Comparison of ENCODE assay signal across 36 mouse cellular contexts in the genomic region with DNA sequence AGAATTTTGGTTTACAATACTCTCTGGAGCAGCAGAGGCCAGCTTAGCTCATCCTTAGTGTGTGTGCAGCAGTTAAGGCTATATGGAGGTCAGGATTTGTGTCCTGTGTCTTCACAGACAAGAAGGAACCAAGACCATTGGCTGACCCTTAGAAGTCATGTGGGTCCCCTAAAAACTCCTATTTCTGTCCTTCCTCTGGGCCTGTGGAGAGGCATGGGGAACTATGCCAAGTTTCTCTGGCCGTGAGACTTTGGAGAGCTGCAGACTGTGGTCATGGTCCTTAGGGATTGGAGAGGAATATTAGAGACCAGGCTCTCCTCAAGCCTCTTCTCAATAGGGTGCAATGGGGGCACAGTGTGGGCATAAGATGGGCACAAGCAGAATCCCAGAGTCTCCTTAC. TPM values are rescaled to one million over a fixed set of nuclear protein-coding genes. Genes with fewer than 3 reads are reported as not detected.
"Had no signal": no experiment of that assay in that cellular context is flagged by ENCODE, and none has a peak within 500 bp of the region (broad histone marks: within the 10 kb centered on the region; RNA-seq: fewer than 3 reads in every experiment).

No protein-coding gene starts in this region.

RNA-seq across cellular contexts. Expression of a gene that starts 14.8 kb away (rescaled TPM):
- total RNA-seq: forebrain, postnatal 0 days; gastrocnemius, adult 18-20 months; gastrocnemius, postnatal 10 days; gastrocnemius, postnatal 36 days; heart, adult 2 months; heart, postnatal 36 days; layer of hippocampus, adult 18-20 months; layer of hippocampus, adult 8-10 months; layer of hippocampus, postnatal 14 days; layer of hippocampus, postnatal 36 days; left cerebral cortex, adult 18-20 months; left cerebral cortex, adult 8-10 months; left cerebral cortex, postnatal 10 days; left cerebral cortex, postnatal 25 days; left cerebral cortex, postnatal 4 days had no signal
- polyA plus RNA-seq: forebrain, postnatal 0 days; gonadal fat pad, adult 2 months; heart, adult 2 months; heart, embryonic 11.5 days; heart, embryonic 13.5 days; heart, embryonic 15.5 days; heart, postnatal 0 days; hindbrain, embryonic 10.5 days; hindbrain, embryonic 12.5 days; hindbrain, embryonic 14.5 days; hindbrain, embryonic 16.5 days; inflammation-experienced regulatory T-cells, adult 6 months; intestine, embryonic 15.5 days; intestine, postnatal 0 days; kidney, embryonic 14.5 days; kidney, embryonic 16.5 days; large intestine, adult 2 months; limb, embryonic 12.5 days; limb, embryonic 14.5 days; liver, embryonic 11.5 days; liver, embryonic 13.5 days; liver, embryonic 15.5 days; liver, postnatal 0 days had no signal

RNA-seq across cellular contexts. Expression of a gene that starts 45.1 kb away (rescaled TPM):
- total RNA-seq: forebrain, postnatal 0 days; gastrocnemius, adult 18-20 months; gastrocnemius, postnatal 10 days; gastrocnemius, postnatal 36 days; heart, adult 2 months; heart, postnatal 36 days; layer of hippocampus, adult 18-20 months; layer of hippocampus, adult 8-10 months; layer of hippocampus, postnatal 14 days; layer of hippocampus, postnatal 36 days; left cerebral cortex, adult 18-20 months; left cerebral cortex, adult 8-10 months; left cerebral cortex, postnatal 10 days; left cerebral cortex, postnatal 25 days; left cerebral cortex, postnatal 4 days had no signal
- polyA plus RNA-seq: forebrain, postnatal 0 days; gonadal fat pad, adult 2 months; heart, adult 2 months; heart, embryonic 11.5 days; heart, embryonic 13.5 days; heart, embryonic 15.5 days; heart, postnatal 0 days; hindbrain, embryonic 10.5 days; hindbrain, embryonic 12.5 days; hindbrain, embryonic 14.5 days; hindbrain, embryonic 16.5 days; inflammation-experienced regulatory T-cells, adult 6 months; intestine, embryonic 15.5 days; intestine, postnatal 0 days; kidney, embryonic 14.5 days; kidney, embryonic 16.5 days; large intestine, adult 2 months; limb, embryonic 12.5 days; limb, embryonic 14.5 days; liver, embryonic 11.5 days; liver, embryonic 13.5 days; liver, embryonic 15.5 days; liver, postnatal 0 days had no signal
